ENCODE assay signal across 10 mouse cellular contexts in the genomic region with DNA sequence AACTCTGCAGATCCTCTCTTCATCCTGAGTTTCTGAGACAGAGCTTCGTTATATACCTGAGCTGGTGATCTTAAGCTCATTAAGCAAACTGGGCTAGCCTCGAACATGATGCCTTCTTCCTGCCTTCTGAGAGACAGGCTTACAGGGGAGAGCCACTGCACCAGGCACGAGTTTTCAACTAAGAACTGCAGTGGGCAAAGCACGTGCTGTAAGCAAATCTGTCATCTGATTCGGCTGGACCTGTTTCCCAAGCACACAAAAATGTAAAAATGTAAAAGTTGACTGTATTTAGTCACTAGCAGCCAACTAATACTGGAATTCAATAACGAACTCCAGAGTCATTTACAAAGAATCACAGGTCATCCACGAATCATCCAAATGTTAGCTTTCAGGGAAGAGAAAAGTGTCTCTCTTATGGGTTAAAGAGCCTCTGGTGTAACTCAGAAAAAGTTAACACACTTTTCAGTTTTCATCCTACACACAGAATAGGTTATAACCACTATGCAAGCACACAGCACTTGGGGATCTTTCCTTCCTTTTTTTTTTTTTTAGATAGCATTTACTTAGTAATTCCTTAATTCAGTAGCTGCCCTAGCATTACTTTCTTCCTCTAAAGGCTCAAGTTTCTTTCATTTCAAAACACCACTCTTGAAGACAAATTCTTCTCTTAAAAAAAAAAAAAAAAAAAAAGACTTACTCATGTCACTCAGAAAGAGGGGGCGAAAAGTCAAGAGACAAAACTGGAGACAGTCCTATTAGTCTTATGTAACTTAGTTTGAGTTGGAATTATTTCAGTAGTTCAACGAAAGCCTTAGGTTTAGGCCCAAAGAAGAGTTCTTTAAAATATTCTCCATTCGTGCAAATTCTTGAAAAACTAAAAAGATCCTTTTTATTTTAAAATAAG. TPM values are rescaled to one million over a fixed set of nuclear protein-coding genes. Genes with fewer than 3 reads are reported as not detected.
DNase-seq lines count a peak whose midpoint lies in the region; ATAC-seq and TF ChIP-seq lines count a peak whose summit lies in the region.
"Had no signal": no experiment of that assay in that cellular context is flagged by ENCODE, and none has a peak within 500 bp of the region (broad histone marks: within the 10 kb centered on the region; RNA-seq: fewer than 3 reads in every experiment).

No protein-coding gene starts in this region.

- in situ Hi-C loops in CH12.LX (cut with MboI; ENCODE audit: low pct_ligation_motif_present, low pct_unique_long_range_greater_than_20kb, low sequenced_read_pairs), result no loop called here

- no peak overlapping the region for H3K27ac ChIP-seq in heart, embryonic 14.5 days (replicated peaks in 1 of 2; ENCODE audit: control insufficient read depth in 1 of 2, insufficient read depth in 1 of 2, low read depth in 2 of 2, low read length in 2 of 2)
- no peak overlapping the region for H3K27ac ChIP-seq in CH12.LX (ENCODE audit: insufficient read depth, low read depth)
- no peak overlapping the region for H3K27ac ChIP-seq in embryonic facial prominence, embryonic 15.5 days (replicated peaks)
- H3K27ac ChIP-seq in liver, embryonic 11.5 days (ENCODE audit: low read depth, low read length), result no peak overlapping the region

- peak overlapping the region; percentile 91 for H3K4me2 ChIP-seq in heart, embryonic 14.5 days (ENCODE audit: low read length)
- peak overlapping the region; percentile 81 for H3K4me2 ChIP-seq in CH12.LX (ENCODE audit: insufficient read depth, low read depth, poor library complexity, severe bottlenecking)
- 0 out of 2 replicates have a peak overlapping the region, but pooled peaks have one; percentile 6 for H3K4me2 ChIP-seq in embryonic facial prominence, embryonic 15.5 days (replicated peaks)
- peak overlapping the region; percentile 92 for H3K4me2 ChIP-seq in liver, embryonic 11.5 days

- H3K9ac ChIP-seq in heart, embryonic 14.5 days (ENCODE audit: low read length), result peak overlapping the region; percentile 3; the same call in 1 of the 2 replicates
- H3K9ac ChIP-seq in CH12.LX (ENCODE audit: insufficient read depth, low read depth), result peak overlapping the region; percentile 45; the same call in 1 of the 2 replicates
- H3K9ac ChIP-seq in embryonic facial prominence, embryonic 15.5 days, result no peak overlapping the region
- H3K9ac ChIP-seq in liver, embryonic 11.5 days (ENCODE audit: low read depth, low read length), result 0 out of 2 replicates have a peak overlapping the region, but pooled peaks have one; percentile 25

- 71% methylated on average over 10 of the region's 10 CpGs for WGBS in heart, embryonic 14.5 days
- WGBS in embryonic facial prominence, embryonic 15.5 days, result 61% methylated on average over 10 of the region's 10 CpGs
- 69% methylated on average over 10 of the region's 10 CpGs for WGBS in liver, embryonic 11.5 days

- dilution Hi-C loops in CH12.LX (cut with MboI; ENCODE audit: extremely low pct_ligation_motif_present, extremely low pct_unique_long_range_greater_than_20kb, low sequenced_read_pairs), result no loop called here

- peak overlapping the region in 1 of 2 experiments; percentile 94; a peak in 1 of 4 replicates for H3K4me3 ChIP-seq in heart, embryonic 14.5 days (ENCODE audit: control insufficient read depth in 1 of 2, insufficient read depth in 1 of 2, low read depth in 1 of 2, low read length in 2 of 2)
- peak overlapping the region; percentile 33 to 39 (median 37) for H3K4me3 ChIP-seq in CH12.LX (replicated peaks in 1 of 3; ENCODE audit: low read depth in 2 of 3, low read length in 2 of 3, poor library complexity in 1 of 3)
- no peak overlapping the region for H3K4me3 ChIP-seq in embryonic facial prominence, embryonic 15.5 days (replicated peaks)
- H3K4me3 ChIP-seq in liver, embryonic 11.5 days (ENCODE audit: low read depth, low read length), result peak overlapping the region; percentile 75; the same call in 1 of the 2 replicates

- H3K9me3 ChIP-seq in heart, embryonic 14.5 days (ENCODE audit: control insufficient read depth, low read length), result no peaks in the 10 kb centered on the region
- H3K9me3 ChIP-seq in CH12.LX (replicated peaks; ENCODE audit: low read length), result no peaks in the 10 kb centered on the region
- no peaks in the 10 kb centered on the region for H3K9me3 ChIP-seq in embryonic facial prominence, embryonic 15.5 days (replicated peaks)
- H3K9me3 ChIP-seq in liver, embryonic 11.5 days (ENCODE audit: control insufficient read depth, low read length), result no peaks in the 10 kb centered on the region

- TF ChIP-seq POLR2A in CH12.LX (IDR thresholded peaks at IDR 0.05; ENCODE audit: low read depth, low read length), result no peak

- peaks cover 57% of the 10 kb centered on the region for H3K79me2 ChIP-seq in CH12.LX (replicated peaks; ENCODE audit: control insufficient read depth, extremely low read depth, insufficient read depth, poor library complexity, severe bottlenecking)

- no peak for DNase-seq in heart, postnatal 14 days
- peak; percentile 31 for DNase-seq in CH12.LX (ENCODE audit: extremely low read depth)
- DNase-seq in liver, embryonic 11.5 days (ENCODE audit: low spot score), result no peak
- no peak for DNase-seq in urinary bladder, postnatal 25 days (ENCODE audit: low spot score)
- no peak for DNase-seq in embryo, embryonic 10.5 days (ENCODE audit: low spot score)
- DNase-seq: cerebellum, postnatal 10 days; lung, adult 18-20 months had no signal

- intact Hi-C loops in heart, postnatal 14 days (cut with DNase I), result loop anchor here (2.0 kb wide), 1 partner anchor 37 kb away; no protein-coding TSS in a partner anchor

- peaks cover 6% of the 10 kb centered on the region; the same call in 1 of the 2 replicates for H3K36me3 ChIP-seq in heart, embryonic 14.5 days (ENCODE audit: control insufficient read depth, insufficient read depth, low read length)
- peaks cover 0 to 30% of the 10 kb centered on the region in 2 experiments for H3K36me3 ChIP-seq in CH12.LX (replicated peaks in 1 of 2; ENCODE audit: control insufficient read depth in 1 of 2, insufficient read depth in 1 of 2, low read length in 1 of 2)
- H3K36me3 ChIP-seq in embryonic facial prominence, embryonic 15.5 days, result no peaks in the 10 kb centered on the region
- no peaks in the 10 kb centered on the region; the same call in none of the 2 replicates for H3K36me3 ChIP-seq in liver, embryonic 11.5 days (ENCODE audit: control insufficient read depth, insufficient read depth, low read length)

- no peak for ATAC-seq in heart, embryonic 14.5 days (ENCODE audit: insufficient number of reproducible peaks, insufficient read depth, low FRiP score, low read depth)
- no peak for ATAC-seq in embryonic facial prominence, embryonic 15.5 days (ENCODE audit: insufficient number of reproducible peaks, low FRiP score, low TSS enrichment, low read depth)
- ATAC-seq in liver, embryonic 11.5 days (replicated peaks; ENCODE audit: low FRiP score), result no peak
- no peak for ATAC-seq in activated CD4-positive, CD25-positive, alpha-beta regulatory T cell, adult 4 months

- no peak for TF ChIP-seq RAD21 in CH12.LX (IDR thresholded peaks at IDR 0.05; ENCODE audit: low read depth, low read length)

- H3K27me3 ChIP-seq in heart, embryonic 14.5 days (ENCODE audit: control insufficient read depth, insufficient read depth, low read length), result no peaks in the 10 kb centered on the region
- H3K27me3 ChIP-seq in CH12.LX (replicated peaks), result no peaks in the 10 kb centered on the region
- H3K27me3 ChIP-seq in embryonic facial prominence, embryonic 15.5 days, result no peaks in the 10 kb centered on the region
- no peaks in the 10 kb centered on the region for H3K27me3 ChIP-seq in liver, embryonic 11.5 days (replicated peaks; ENCODE audit: control insufficient read depth, insufficient read depth, low read length)

- TF ChIP-seq CTCF in CH12.LX (conservative IDR thresholded peaks at IDR 0.05 in 1 of 2, IDR thresholded peaks at IDR 0.05 in 1 of 2; ENCODE audit: low read depth in 2 of 2, low read length in 2 of 2), result no peak

- no peak for TF ChIP-seq EP300 in CH12.LX (IDR thresholded peaks at IDR 0.05; ENCODE audit: low read length)

- peaks cover 6 to 27% of the 10 kb centered on the region in 2 experiments for H3K4me1 ChIP-seq in heart, embryonic 14.5 days (ENCODE audit: control insufficient read depth in 2 of 2, insufficient read depth in 2 of 2, low read length in 2 of 2)
- H3K4me1 ChIP-seq in CH12.LX (ENCODE audit: control insufficient read depth in 1 of 2, insufficient read depth in 2 of 2), result peaks cover 0 to 50% of the 10 kb centered on the region in 2 experiments; a peak in 2 of 4 replicates
- peaks cover 29% of the 10 kb centered on the region for H3K4me1 ChIP-seq in embryonic facial prominence, embryonic 15.5 days
- H3K4me1 ChIP-seq in liver, embryonic 11.5 days (replicated peaks; ENCODE audit: control insufficient read depth, insufficient read depth, low read length), result peaks cover 19% of the 10 kb centered on the region

TF ChIP-seq in CH12.LX, 34 proteins besides CTCF, POLR2A, EP300 and RAD21 (continues in another document):
- TF ChIP-seq CHD2 (IDR thresholded peaks at IDR 0.05; ENCODE audit: low read length) (no peak), IRF4 (IDR thresholded peaks at IDR 0.05; ENCODE audit: low read depth, low read length) (no peak), PAX5 (IDR thresholded peaks at IDR 0.05; ENCODE audit: low read length) (no peak), POLR2AphosphoS2 (IDR thresholded peaks at IDR 0.05; ENCODE audit: low read depth, low read length) (no peak), MXI1 (IDR thresholded peaks at IDR 0.05; ENCODE audit: low read depth, low read length) (peak; percentile 82; the same call in 1 of the 2 replicates)

RNA-seq across cellular contexts. Expression of gene Slmap, which starts 3.1 kb away (rescaled TPM):
- polyA plus RNA-seq in heart, embryonic 14.5 days (2014; fragmentation: Nextera tagmentation; extraction: Ambion mirVana), result 159 and 161 TPM in 2 replicates
- 100 to 1,000 TPM; 250 to 282 TPM for total RNA-seq in heart, postnatal 14 days (2021)
- total RNA-seq in CH12.LX (2012; rRNA removed), result 17.2 and 19.0 TPM in 2 replicates
- 51.0 and 54.2 TPM in 2 replicates for total RNA-seq in CH12.LX (2014; rRNA removed)
- polyA plus RNA-seq in CH12.LX (2012; ENCODE audit: insufficient read length, low read depth), result 61.0 and 64.0 TPM in 2 replicates
- 19.5 and 21.5 TPM in 2 replicates for polyA plus RNA-seq in embryonic facial prominence, embryonic 15.5 days (2015; fragmentation: Nextera tagmentation; extraction: Ambion mirVana)
- polyA plus RNA-seq in liver, embryonic 11.5 days (2014; fragmentation: Nextera tagmentation; extraction: Ambion mirVana), result 27.5 and 28.4 TPM in 2 replicates
- 10 to 100 TPM; 14.7 to 20.5 TPM for polyA plus RNA-seq in activated CD4-positive, CD25-positive, alpha-beta regulatory T cell, adult 4 months (2017; shearing (Covaris generic))

RNA-seq across cellular contexts. Expression of gene Dennd6a, which starts 42.0 kb away (rescaled TPM):
- 26.7 and 30.3 TPM in 2 replicates for polyA plus RNA-seq in heart, embryonic 14.5 days (2014; fragmentation: Nextera tagmentation; extraction: Ambion mirVana)
- total RNA-seq in heart, postnatal 14 days (2021), result 10 to 100 TPM; 21.0 to 22.6 TPM
- total RNA-seq in CH12.LX (2012; rRNA removed) (6.5 and 7.3 TPM in 2 replicates), CH12.LX (2014; rRNA removed) (21.2 and 22.9 TPM in 2 replicates)
- 11.9 and 13.0 TPM in 2 replicates for polyA plus RNA-seq in CH12.LX (2012; ENCODE audit: insufficient read length, low read depth)
- 27.8 and 28.3 TPM in 2 replicates for polyA plus RNA-seq in embryonic facial prominence, embryonic 15.5 days (2015; fragmentation: Nextera tagmentation; extraction: Ambion mirVana)
- polyA plus RNA-seq in liver, embryonic 11.5 days (2014; fragmentation: Nextera tagmentation; extraction: Ambion mirVana), result 24.8 and 27.8 TPM in 2 replicates
- 1 to 10 TPM; 3.8 to 4.8 TPM for polyA plus RNA-seq in activated CD4-positive, CD25-positive, alpha-beta regulatory T cell, adult 4 months (2017; shearing (Covaris generic))

Comparison
In these comparisons a context has a peak if more than half of its experiments do, and no peak if none do; other contexts are left out.
1. H3K4me2 ChIP-seq: peak in every context shown above with its lines; median percentile 92 in liver, embryonic 11.5 days; 91 in heart, embryonic 14.5 days; 81 in CH12.LX; 6 in embryonic facial prominence, embryonic 15.5 days.